Mouse (Mus musculus): ENCODE results near the gene Gm6588. TPM values are rescaled to one million over a fixed set of nuclear protein-coding genes. Genes with fewer than 3 reads are reported as not detected.

The Gm6588 gene
- polyA plus RNA-seq, 1 experiment from 2014 or later: not detected

- no peak overlapping the region for H3K4me3 ChIP-seq (ENCODE audit: low read depth, low read length)
- H3K4me1 ChIP-seq (replicated peaks; ENCODE audit: control insufficient read depth, insufficient read depth): no peaks in the 10 kb centered on the region
- H3K27ac ChIP-seq (replicated peaks): no peak overlapping the region
- 92% methylated on average over 1 of the region's 1 CpGs for WGBS
- DNase-seq (ENCODE audit: low spot score): no peak
- TF ChIP-seq EP300 (optimal IDR thresholded peaks at IDR 0.05) (no peak), CTCF (IDR thresholded peaks at IDR 0.05; ENCODE audit: low read depth) (no peak)
- H3K4me2 ChIP-seq (replicated peaks; ENCODE audit: low read depth): no peak overlapping the region
- H3K27me3 ChIP-seq (ENCODE audit: control insufficient read depth, insufficient read depth, low read length): no peaks in the 10 kb centered on the region
- no peaks in the 10 kb centered on the region for H3K36me3 ChIP-seq (ENCODE audit: control insufficient read depth, insufficient read depth, low read length)
- no peak for ATAC-seq (ENCODE audit: low FRiP score, low TSS enrichment)
- no peak overlapping the region for H3K9ac ChIP-seq (ENCODE audit: low read length)
- no peaks in the 10 kb centered on the region for H3K9me3 ChIP-seq (ENCODE audit: control insufficient read depth, low read length)
Measured at GRCm38 (mm10) chr5:112487504-112487903, 38.3 kb downstream of the Gm6588 start.

- Histone ChIP-seq H3K9me3 (ENCODE audit: control insufficient read depth, low read length) (no peaks in the 10 kb centered on the region), H3K27me3 (ENCODE audit: control insufficient read depth, insufficient read depth, low read length) (no peaks in the 10 kb centered on the region), H3K4me2 (replicated peaks; ENCODE audit: low read depth) (no peak overlapping the region), H3K4me1 (replicated peaks; ENCODE audit: control insufficient read depth, insufficient read depth) (no peaks in the 10 kb centered on the region), H3K27ac (replicated peaks) (no peak overlapping the region), H3K36me3 (ENCODE audit: control insufficient read depth, insufficient read depth, low read length) (no peaks in the 10 kb centered on the region), H3K4me3 (ENCODE audit: low read depth, low read length) (no peak overlapping the region), H3K9ac (ENCODE audit: low read length) (no peak overlapping the region)
- DNase-seq (ENCODE audit: low spot score) (no peak), ATAC-seq (ENCODE audit: low FRiP score, low TSS enrichment) (no peak)
- TF ChIP-seq EP300 (optimal IDR thresholded peaks at IDR 0.05): no peak
- no peak for TF ChIP-seq CTCF (IDR thresholded peaks at IDR 0.05; ENCODE audit: low read depth)
- 64% methylated on average over 8 of the region's 8 CpGs for WGBS
Measured at GRCm38 (mm10) chr5:112488101-112488776, 39.0 kb downstream of the Gm6588 start.

- H3K9ac ChIP-seq (ENCODE audit: low read length): no peak overlapping the region
- DNase-seq (ENCODE audit: low spot score) (no peak), ATAC-seq (ENCODE audit: low FRiP score, low TSS enrichment) (no peak)
- no peak overlapping the region for H3K4me3 ChIP-seq (ENCODE audit: low read depth, low read length)
- no peaks in the 10 kb centered on the region for H3K36me3 ChIP-seq (ENCODE audit: control insufficient read depth, insufficient read depth, low read length)
- H3K27me3 ChIP-seq (ENCODE audit: control insufficient read depth, insufficient read depth, low read length): no peaks in the 10 kb centered on the region
- no peak overlapping the region for H3K27ac ChIP-seq (replicated peaks)
- 50% methylated on average over 11 of the region's 11 CpGs for WGBS
- no peak overlapping the region for H3K4me2 ChIP-seq (replicated peaks; ENCODE audit: low read depth)
- H3K4me1 ChIP-seq (replicated peaks; ENCODE audit: control insufficient read depth, insufficient read depth): no peaks in the 10 kb centered on the region
- TF ChIP-seq EP300 (optimal IDR thresholded peaks at IDR 0.05) (no peak), CTCF (IDR thresholded peaks at IDR 0.05; ENCODE audit: low read depth) (peak; percentile 63)
- H3K9me3 ChIP-seq (ENCODE audit: control insufficient read depth, low read length): no peaks in the 10 kb centered on the region
Measured at GRCm38 (mm10) chr5:112491489-112491888, 42.3 kb downstream of the Gm6588 start.

- H3K4me3 ChIP-seq (ENCODE audit: low read depth, low read length): no peak overlapping the region
- no peaks in the 10 kb centered on the region for H3K27me3 ChIP-seq (ENCODE audit: control insufficient read depth, insufficient read depth, low read length)
- H3K4me1 ChIP-seq (replicated peaks; ENCODE audit: control insufficient read depth, insufficient read depth): no peaks in the 10 kb centered on the region
- H3K9ac ChIP-seq (ENCODE audit: low read length): no peak overlapping the region
- no peaks in the 10 kb centered on the region for H3K36me3 ChIP-seq (ENCODE audit: control insufficient read depth, insufficient read depth, low read length)
- H3K9me3 ChIP-seq (ENCODE audit: control insufficient read depth, low read length): no peaks in the 10 kb centered on the region
- peak; percentile 76 for ATAC-seq (ENCODE audit: low FRiP score, low TSS enrichment)
- TF ChIP-seq CTCF (IDR thresholded peaks at IDR 0.05; ENCODE audit: low read depth): no peak
- TF ChIP-seq EP300 (optimal IDR thresholded peaks at IDR 0.05): no peak
- no peak overlapping the region for H3K4me2 ChIP-seq (replicated peaks; ENCODE audit: low read depth)
- H3K27ac ChIP-seq (replicated peaks): no peak overlapping the region
- DNase-seq (ENCODE audit: low spot score): peak; percentile 65
- WGBS: 30% methylated on average over 11 of the region's 11 CpGs
Measured at GRCm38 (mm10) chr5:112493492-112493891, 44.3 kb downstream of the Gm6588 start.

- no peak overlapping the region for H3K4me2 ChIP-seq (replicated peaks; ENCODE audit: low read depth)
- TF ChIP-seq CTCF (IDR thresholded peaks at IDR 0.05; ENCODE audit: low read depth) (no peak), EP300 (optimal IDR thresholded peaks at IDR 0.05) (no peak)
- no peak overlapping the region for H3K9ac ChIP-seq (ENCODE audit: low read length)
- DNase-seq (ENCODE audit: low spot score) (no peak), ATAC-seq (ENCODE audit: low FRiP score, low TSS enrichment) (no peak)
- no peaks in the 10 kb centered on the region for H3K27me3 ChIP-seq (ENCODE audit: control insufficient read depth, insufficient read depth, low read length)
- H3K4me3 ChIP-seq (ENCODE audit: low read depth, low read length): no peak overlapping the region
- 73% methylated on average over 7 of the region's 7 CpGs for WGBS
- no peaks in the 10 kb centered on the region for H3K36me3 ChIP-seq (ENCODE audit: control insufficient read depth, insufficient read depth, low read length)
- no peaks in the 10 kb centered on the region for H3K4me1 ChIP-seq (replicated peaks; ENCODE audit: control insufficient read depth, insufficient read depth)
- no peak overlapping the region for H3K27ac ChIP-seq (replicated peaks)
- no peaks in the 10 kb centered on the region for H3K9me3 ChIP-seq (ENCODE audit: control insufficient read depth, low read length)
Measured at GRCm38 (mm10) chr5:112496753-112497369, 47.6 kb downstream of the Gm6588 start.

Data from stomach, postnatal 0 days (tissue).